Mouse (Mus musculus) embryonic facial prominence, embryonic 11.5 days (tissue): ENCODE measurements around the gene H3f3b. TPM values are rescaled to one million over a fixed set of nuclear protein-coding genes. Genes with fewer than 3 reads are reported as not detected.

Experiments
- ATAC-seq: fragments of 200-750 bp; cut with Nextera tagmentation; replicated peaks from 2 replicates; pipeline ENCODE4 v1.8.0; 2017; ENCODE audit warnings: low read depth; ENCODE audit not compliant: insufficient number of reproducible peaks, low FRiP score, low TSS enrichment
- DNase-seq: peaks from one replicate; pipeline ENCODE4 v3.0.0-alpha.2; 2015; ENCODE audit warnings: low spot score
- H3K27ac ChIP-seq: fragments of 300-500 bp; sonication (generic); replicated peaks from 2 replicates; pipeline ENCODE4 v1.5.1; 2014; ENCODE audit warnings: mild to moderate bottlenecking, low read depth, low read length, control low read depth
- H3K27me3 ChIP-seq: fragments of 300-500 bp; sonication (generic); 2 replicates; pipeline ENCODE4 v1.6.1; 2014; ENCODE audit warnings: mild to moderate bottlenecking, low read length, moderate library complexity, mixed read lengths; ENCODE audit not compliant: control insufficient read depth, insufficient read depth
- H3K36me3 ChIP-seq: fragments of 300-500 bp; sonication (generic); replicated peaks from 2 replicates; pipeline ENCODE4 v1.6.1; 2014; ENCODE audit warnings: low read depth, mild to moderate bottlenecking, low read length, moderate library complexity, mixed read lengths; ENCODE audit not compliant: control insufficient read depth, insufficient read depth
- H3K4me1 ChIP-seq: fragments of 300-500 bp; sonication (generic); 2 replicates; pipeline ENCODE4 v1.6.1; 2014; ENCODE audit warnings: low read length, mixed read lengths; ENCODE audit not compliant: control insufficient read depth, insufficient read depth
- H3K4me2 ChIP-seq: fragments of 300-500 bp; sonication (generic); 2 replicates; pipeline ENCODE4 v1.6.1; 2014; ENCODE audit warnings: low read depth, mild to moderate bottlenecking, control low read depth, low read length, moderate library complexity
- H3K4me3 ChIP-seq: fragments of 300-500 bp; sonication (generic); 2 replicates; pipeline ENCODE4 v1.5.1; 2014; ENCODE audit warnings: low read depth, low read length, control low read depth
- H3K9ac ChIP-seq: fragments of 300-500 bp; sonication (generic); replicated peaks from 2 replicates; pipeline ENCODE4 v1.6.1; 2014; ENCODE audit warnings: mild to moderate bottlenecking, control low read depth, low read length
- H3K9me3 ChIP-seq: fragments of 300-500 bp; sonication (generic); replicated peaks from 2 replicates; pipeline ENCODE4 v1.6.1; 2016; ENCODE audit warnings: mild to moderate bottlenecking, low read length, inconsistent platforms, mixed read lengths; ENCODE audit not compliant: control insufficient read depth
- WGBS: fragments of 180-500 bp; shearing (Covaris S2); extraction: QIAGEN DNeasy Blood & Tissue Kit; methylation state at CpG from one replicate; pipeline ENCODE4 v1.1.7; 2014; 5-methylcytosine and 5-hydroxymethylcytosine counted together
- polyA plus RNA-seq: library from polyadenylated mRNA; unstranded; fragments of >200 nt; fragmentation: Nextera tagmentation; extraction: Ambion mirVana; gene quantifications from 2 replicates; pipeline ENCODE4 v1.2.1, GENCODE M21; 2014

Gene H3f3b
- polyA plus RNA-seq, 1 experiment from 2014 or later, result 2,634 TPM

DNA sequence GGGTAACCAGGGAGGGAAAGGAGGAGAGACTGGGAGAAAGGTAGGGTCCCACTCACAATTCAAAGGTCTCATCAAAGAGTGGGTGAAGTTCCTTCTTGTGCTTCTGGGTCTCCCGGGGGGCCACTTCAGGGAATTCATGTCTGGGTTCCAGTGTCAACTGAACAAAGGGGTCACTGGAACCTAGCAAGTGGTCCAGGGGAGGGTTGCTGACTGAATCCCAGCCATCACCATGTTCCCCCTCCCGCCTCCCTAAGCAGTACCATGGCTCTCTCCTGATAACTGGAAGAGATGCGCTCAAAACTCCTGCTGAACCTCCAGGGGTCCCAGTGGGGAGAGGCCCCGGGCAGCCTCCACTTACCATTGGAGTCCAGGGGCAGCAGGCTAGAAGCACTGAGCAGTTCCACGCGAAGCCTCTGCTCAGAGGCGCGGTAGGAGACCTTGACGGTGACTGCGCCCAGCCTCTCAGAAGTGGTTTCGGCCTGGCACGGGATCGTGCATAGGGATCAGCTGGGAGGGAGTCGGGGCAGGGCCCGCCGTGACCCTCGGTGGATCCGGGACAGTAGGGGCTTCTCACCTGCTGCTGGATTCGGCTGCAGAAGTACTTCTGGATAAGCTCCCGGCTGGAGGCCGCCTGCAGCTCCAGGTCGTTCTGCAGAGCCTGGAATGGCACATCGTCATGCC, 36.6 kb upstream of the H3f3b start:
- ATAC-seq (no peak), DNase-seq (no peak)
- Histone ChIP-seq H3K9me3 (no peaks in the 10 kb centered on the region), H3K4me3 (no peak overlapping the region), H3K27ac (no peak overlapping the region), H3K4me1 (no peaks in the 10 kb centered on the region), H3K4me2 (no peak overlapping the region), H3K36me3 (peaks cover 10% of the 10 kb centered on the region), H3K27me3 (no peaks in the 10 kb centered on the region), H3K9ac (no peak overlapping the region)
- WGBS, result 64% methylated on average over 23 of the region's 23 CpGs

DNA sequence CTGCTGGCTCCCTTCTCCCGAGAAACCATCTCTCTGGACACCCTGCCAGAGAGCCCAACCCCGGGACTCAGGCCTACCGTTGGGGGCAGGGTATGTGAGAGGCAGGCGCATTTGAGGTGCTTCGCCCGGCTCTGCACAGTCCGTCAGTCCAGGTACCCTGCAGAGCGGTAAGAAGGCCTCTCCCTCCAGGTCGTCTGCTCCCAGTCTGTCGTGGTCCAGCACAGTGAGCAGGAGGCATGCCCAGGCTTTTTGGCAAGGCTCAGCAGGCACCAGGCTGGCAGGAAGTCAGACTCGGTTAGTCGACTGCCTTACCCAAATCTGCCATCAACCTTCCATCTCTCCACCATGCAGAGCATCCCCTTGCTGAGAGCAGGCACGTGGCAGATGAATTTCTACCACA, 35.8 kb upstream of the H3f3b start:
- H3K36me3 ChIP-seq, result peaks cover 11% of the 10 kb centered on the region
- H3K27ac ChIP-seq, result no peak overlapping the region
- H3K4me1 ChIP-seq, result no peaks in the 10 kb centered on the region
- 69% methylated on average over 13 of the region's 13 CpGs for WGBS
- no peak overlapping the region for H3K4me3 ChIP-seq
- H3K9me3 ChIP-seq, result no peaks in the 10 kb centered on the region
- no peaks in the 10 kb centered on the region for H3K27me3 ChIP-seq
- ATAC-seq (no peak), DNase-seq (no peak)
- no peak overlapping the region for H3K4me2 ChIP-seq
- H3K9ac ChIP-seq, result no peak overlapping the region

- Histone ChIP-seq H3K36me3 (peaks cover 16% of the 10 kb centered on the region), H3K4me2 (no peak overlapping the region), H3K9ac (no peak overlapping the region), H3K9me3 (no peaks in the 10 kb centered on the region), H3K4me3 (no peak overlapping the region), H3K27ac (no peak overlapping the region), H3K4me1 (no peaks in the 10 kb centered on the region), H3K27me3 (no peaks in the 10 kb centered on the region)
- DNase-seq (no peak), ATAC-seq (no peak)
- WGBS, result 75% methylated on average over 8 of the region's 8 CpGs
These were observed 34.8 kb upstream of the H3f3b start for GRCm38 (mm10) chr11:116062521-116062920.

GRCm38 (mm10) chr11:116061641-116062415, 34.1 kb upstream of the H3f3b start:
- no peak overlapping the region for H3K4me2 ChIP-seq
- ATAC-seq (no peak), DNase-seq (no peak)
- H3K36me3 ChIP-seq, result peaks cover 18% of the 10 kb centered on the region
- H3K27me3 ChIP-seq, result no peaks in the 10 kb centered on the region
- H3K27ac ChIP-seq, result no peak overlapping the region
- no peak overlapping the region for H3K4me3 ChIP-seq
- H3K9me3 ChIP-seq, result no peaks in the 10 kb centered on the region
- 85% methylated on average over 13 of the region's 13 CpGs for WGBS
- no peaks in the 10 kb centered on the region for H3K4me1 ChIP-seq
- no peak overlapping the region for H3K9ac ChIP-seq

- 91% methylated on average over 9 of the region's 9 CpGs for WGBS
These were observed 32.8 kb upstream of the H3f3b start for GRCm38 (mm10) chr11:116060596-116060995.

DNA sequence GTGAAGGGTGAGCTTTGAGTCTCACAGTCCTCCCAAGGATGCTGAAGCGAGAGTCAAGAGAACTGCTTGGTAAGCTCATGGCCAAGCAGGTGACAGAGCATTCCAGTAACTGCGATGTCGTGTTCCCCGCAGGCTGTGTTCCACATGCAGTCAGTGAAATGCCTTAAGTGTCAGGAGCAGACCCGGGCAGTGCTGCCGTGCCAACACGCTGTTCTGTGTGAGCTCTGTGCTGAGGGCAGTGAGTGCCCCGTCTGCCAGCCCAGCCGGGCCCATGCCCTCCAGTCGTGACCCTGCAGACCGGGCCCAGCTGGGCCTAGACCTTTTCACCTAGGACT, 31.9 kb upstream of the H3f3b start:
- H3K9ac ChIP-seq, result no peak overlapping the region
- H3K4me3 ChIP-seq, result no peak overlapping the region
- H3K27ac ChIP-seq, result no peak overlapping the region
- no peak for DNase-seq
- H3K36me3 ChIP-seq, result peaks cover 30% of the 10 kb centered on the region
- H3K4me2 ChIP-seq, result no peak overlapping the region
- H3K9me3 ChIP-seq, result no peaks in the 10 kb centered on the region
- no peaks in the 10 kb centered on the region for H3K27me3 ChIP-seq
- H3K4me1 ChIP-seq, result no peaks in the 10 kb centered on the region
- no peak for ATAC-seq
- WGBS, result 94% methylated on average over 11 of the region's 11 CpGs

More at GRCm38 (mm10) chr11:116060596-116060995, 32.8 kb upstream of the H3f3b start:
- no peaks in the 10 kb centered on the region for H3K9me3 ChIP-seq
- H3K4me3 ChIP-seq, result no peak overlapping the region
- H3K27ac ChIP-seq, result no peak overlapping the region
- H3K4me2 ChIP-seq, result no peak overlapping the region
- no peaks in the 10 kb centered on the region for H3K4me1 ChIP-seq
- ATAC-seq (no peak), DNase-seq (no peak)
- H3K9ac ChIP-seq, result no peak overlapping the region
- H3K27me3 ChIP-seq, result no peaks in the 10 kb centered on the region
- H3K36me3 ChIP-seq, result peaks cover 28% of the 10 kb centered on the region

DNA sequence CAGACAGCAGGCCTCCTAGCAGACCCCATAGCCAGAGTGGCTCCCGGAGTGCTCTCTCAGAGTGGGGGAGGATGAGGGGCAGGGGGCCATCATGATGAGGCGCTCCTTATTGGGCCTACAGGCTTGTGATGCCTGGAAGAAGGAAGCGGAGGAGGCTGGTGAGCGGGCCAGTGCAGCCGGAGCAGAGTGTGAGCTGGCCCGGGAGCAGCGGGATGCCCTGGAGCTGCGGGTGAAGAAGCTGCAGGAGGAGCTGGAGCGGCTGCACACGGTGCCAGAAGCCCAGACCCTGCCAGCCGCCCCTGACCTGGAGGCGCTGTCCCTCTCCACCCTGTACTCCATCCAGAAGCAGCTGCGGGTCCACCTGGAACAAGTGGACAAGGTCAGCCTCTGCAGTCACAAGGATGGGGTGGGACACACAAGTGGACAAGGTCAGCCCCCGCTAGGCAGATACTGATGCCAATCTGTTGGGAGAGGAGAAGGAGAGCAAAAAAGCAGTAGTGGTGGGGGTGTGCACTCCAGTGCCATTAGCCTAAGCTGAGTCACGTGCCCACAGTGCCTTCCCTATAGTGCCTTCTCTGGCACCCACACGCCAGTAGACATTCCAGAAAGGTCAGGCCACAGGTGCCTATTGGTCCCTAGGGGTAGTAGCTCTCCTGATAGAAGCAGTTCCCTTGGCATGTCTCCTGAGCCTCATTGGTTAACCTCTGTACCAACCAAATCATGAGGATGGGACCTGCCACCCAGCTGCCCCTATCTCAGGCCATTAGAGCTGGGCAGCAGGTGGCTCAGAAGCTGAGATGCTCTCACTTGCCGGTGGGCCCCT, 31.3 kb upstream of the H3f3b start:
- no peak overlapping the region for H3K27ac ChIP-seq
- 93% methylated on average over 17 of the region's 17 CpGs for WGBS
- no peak for DNase-seq
- H3K9ac ChIP-seq, result no peak overlapping the region
- H3K27me3 ChIP-seq, result no peaks in the 10 kb centered on the region
- no peak overlapping the region for H3K4me2 ChIP-seq
- no peak for ATAC-seq
- no peaks in the 10 kb centered on the region for H3K9me3 ChIP-seq
- no peak overlapping the region for H3K4me3 ChIP-seq
- H3K4me1 ChIP-seq, result no peaks in the 10 kb centered on the region
- peaks cover 30% of the 10 kb centered on the region for H3K36me3 ChIP-seq
